Mouse (Mus musculus): Measurements from ENCODE around the gene LTO1.

DNA sequence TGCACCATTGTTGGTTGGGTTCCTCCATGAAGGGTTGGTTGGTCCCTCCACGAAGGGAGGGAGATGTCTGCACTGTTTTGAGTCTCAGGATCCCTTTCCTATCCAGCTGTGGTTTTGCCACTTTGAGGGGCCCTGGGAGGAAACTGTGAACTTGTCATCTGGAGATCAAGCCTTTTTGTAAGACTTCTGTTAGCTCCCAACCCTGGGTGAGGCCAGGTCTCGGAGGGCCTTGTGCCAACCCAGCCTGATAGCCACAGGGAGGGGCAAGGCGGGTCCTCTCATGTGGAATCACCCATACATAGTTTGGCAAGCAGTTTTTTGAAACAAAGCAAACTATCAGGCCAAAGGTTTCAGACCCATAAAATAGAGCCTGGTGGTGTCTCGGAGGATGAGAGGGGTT lies 49.4 kb downstream of the LTO1 start:
- no peak for TF ChIP-seq POLR2A (IDR thresholded peaks at IDR 0.05; ENCODE audit: insufficient read depth, low read length)
- TF ChIP-seq CTCF (IDR thresholded peaks at IDR 0.05; ENCODE audit: low read depth, low read length) = no peak
